Mouse (Mus musculus): ENCODE results near the gene Ube2u. TPM values are rescaled to one million over a fixed set of nuclear protein-coding genes. Genes with fewer than 3 reads are reported as not detected.

The Ube2u gene
- polyA plus RNA-seq (2014; fragmentation: Nextera tagmentation; extraction: Ambion mirVana), result 0.36 and 0.42 TPM in 2 replicates

DNA sequence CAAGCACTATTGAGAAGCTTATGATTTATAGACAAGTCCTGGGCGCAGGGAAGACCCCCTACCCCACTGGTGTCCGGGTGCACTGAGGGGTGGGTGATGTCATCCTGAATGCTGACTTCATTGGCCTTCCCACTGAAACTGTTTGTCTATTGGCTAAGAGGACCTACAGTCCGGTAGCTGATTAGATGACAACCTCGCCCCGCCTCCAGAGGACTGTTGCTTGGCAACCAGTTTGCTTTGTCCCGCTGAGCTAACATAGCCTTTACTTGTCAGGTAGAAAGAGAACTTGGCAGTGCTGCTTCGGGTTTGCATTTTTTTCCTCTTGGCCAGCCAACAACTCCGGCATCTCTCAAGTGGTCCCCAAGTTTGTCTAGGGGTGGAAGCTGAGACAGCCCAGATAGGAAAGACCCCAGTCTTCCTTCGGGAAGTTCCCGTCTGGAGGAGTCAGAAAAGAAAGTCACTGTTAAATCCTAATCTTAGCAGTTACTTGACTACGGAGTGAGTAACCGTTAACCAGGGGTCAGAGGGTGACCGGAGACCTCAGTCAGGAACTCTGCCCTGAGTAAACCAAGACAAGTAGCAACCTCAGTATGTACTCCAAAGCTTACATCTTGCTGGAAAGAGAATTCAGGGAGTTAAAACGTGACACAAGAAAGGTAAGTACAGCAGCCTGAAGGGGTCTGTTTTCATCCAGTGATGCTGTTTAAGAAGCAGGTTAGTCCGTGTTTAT lies at the start of gene Ube2u:
Gene Ube2u (plus strand): TSS at position 258 of the 730 bp plus-strand sequence.
- ATAC-seq (replicated peaks; ENCODE audit: insufficient number of reproducible peaks, low FRiP score, low TSS enrichment), result no peak; the same call in 1 of the 2 replicates
- Histone ChIP-seq H3K27ac (ENCODE audit: low read depth, low read length) (no peak within 1 kb of the TSS), H3K36me3 (ENCODE audit: control insufficient read depth, insufficient read depth, low read length) (no peaks in the 10 kb centered on the region), H3K4me3 (ENCODE audit: low read depth, low read length) (peak within 1 kb of the TSS; percentile 18; the same call in 1 of the 2 replicates), H3K9me3 (replicated peaks; ENCODE audit: control insufficient read depth, low read length) (no peaks in the 10 kb centered on the region), H3K27me3 (ENCODE audit: control insufficient read depth, insufficient read depth, low read length) (no peaks in the 10 kb centered on the region), H3K4me1 (ENCODE audit: control insufficient read depth, insufficient read depth, low read length) (no peaks in the 10 kb centered on the region), H3K9ac (ENCODE audit: low read depth, low read length) (no peak within 1 kb of the TSS), H3K4me2 (peak within 1 kb of the TSS; percentile 49)
- WGBS (ENCODE audit: insufficient replicate concordance), result 34% methylated on average over 15 of the region's 15 CpGs

DNA sequence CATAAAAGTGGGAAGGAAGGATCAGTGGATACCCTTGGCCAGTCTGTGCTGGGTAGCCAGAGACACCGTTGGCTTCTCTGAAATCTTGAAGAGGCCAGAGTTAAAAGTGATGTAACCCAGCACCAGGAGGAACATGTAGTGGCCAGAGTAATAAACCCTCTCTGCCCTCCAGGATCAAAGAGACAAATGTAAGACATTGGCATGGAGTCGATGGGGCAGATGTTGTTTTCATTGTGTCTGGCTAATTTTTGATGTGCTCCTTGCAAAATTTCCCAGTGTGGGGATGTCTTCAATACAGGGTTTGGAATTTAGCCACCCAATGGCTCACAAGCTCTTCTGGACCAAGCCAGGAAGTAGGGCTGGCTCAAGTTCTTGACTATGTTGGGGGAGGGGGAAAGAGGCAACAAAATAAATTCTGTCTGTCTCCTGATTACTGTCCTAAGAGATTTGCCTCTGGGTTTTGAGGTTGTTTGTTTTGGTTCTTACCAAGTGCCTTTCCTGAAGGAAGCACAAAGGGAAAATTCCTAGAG lies 49.2 kb upstream of the Ube2u start:
- Histone ChIP-seq H3K27me3 (ENCODE audit: control insufficient read depth, insufficient read depth, low read length) (no peaks in the 10 kb centered on the region), H3K4me1 (ENCODE audit: control insufficient read depth, insufficient read depth, low read length) (no peaks in the 10 kb centered on the region), H3K4me3 (ENCODE audit: low read depth, low read length) (no peak overlapping the region), H3K4me2 (no peak overlapping the region), H3K27ac (ENCODE audit: low read depth, low read length) (no peak overlapping the region), H3K9me3 (replicated peaks; ENCODE audit: control insufficient read depth, low read length) (no peaks in the 10 kb centered on the region), H3K9ac (ENCODE audit: low read depth, low read length) (no peak overlapping the region), H3K36me3 (ENCODE audit: control insufficient read depth, insufficient read depth, low read length) (no peaks in the 10 kb centered on the region)
- no peak for ATAC-seq (replicated peaks; ENCODE audit: insufficient number of reproducible peaks, low FRiP score, low TSS enrichment)
- 82% methylated on average over 2 of the region's 2 CpGs for WGBS (ENCODE audit: insufficient replicate concordance)

DNA sequence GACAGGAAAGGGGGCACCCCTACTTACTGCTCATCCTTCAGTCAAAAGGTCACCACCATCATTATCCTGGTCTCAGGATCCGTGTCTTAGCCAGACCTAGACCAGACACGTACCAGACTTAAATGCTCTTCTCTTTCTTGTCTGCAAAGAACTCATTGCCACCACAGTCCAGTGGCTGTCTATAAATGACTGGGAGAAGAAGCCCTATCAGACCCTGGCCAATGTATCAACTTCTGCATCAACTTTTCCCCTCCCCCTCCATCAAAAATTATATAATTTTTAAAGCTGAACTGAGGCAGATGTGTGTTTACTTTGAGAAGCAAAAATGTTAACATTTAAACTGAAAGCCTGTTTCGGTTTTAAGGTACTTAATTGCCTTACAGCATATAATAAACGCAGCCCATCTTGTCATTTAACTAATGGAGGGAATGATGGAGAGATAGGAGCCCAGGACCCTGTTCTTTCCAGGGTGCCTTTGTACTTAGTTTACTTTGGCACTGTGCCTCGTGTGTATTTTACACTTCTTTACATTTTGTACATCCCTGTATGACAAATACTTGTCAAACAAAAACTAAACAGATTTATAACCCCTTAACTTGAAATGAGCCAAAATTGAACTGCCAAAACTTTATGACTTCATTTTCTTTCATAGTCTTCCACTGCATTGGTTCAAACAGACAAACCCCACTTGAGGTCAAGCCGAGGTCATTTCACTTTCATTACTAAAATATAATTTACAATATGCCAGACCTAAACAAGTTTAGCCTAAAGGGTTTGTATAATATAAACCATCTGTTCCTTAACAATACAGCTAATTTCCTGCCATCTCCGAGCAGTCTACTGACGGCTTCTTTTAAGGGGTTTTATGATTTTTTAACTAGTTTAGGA lies 43.1 kb upstream of the Ube2u start:
- H3K9me3 ChIP-seq (replicated peaks; ENCODE audit: control insufficient read depth, low read length), result no peaks in the 10 kb centered on the region
- H3K4me2 ChIP-seq, result no peak overlapping the region
- no peak overlapping the region for H3K27ac ChIP-seq (ENCODE audit: low read depth, low read length)
- no peak overlapping the region for H3K4me3 ChIP-seq (ENCODE audit: low read depth, low read length)
- ATAC-seq (replicated peaks; ENCODE audit: insufficient number of reproducible peaks, low FRiP score, low TSS enrichment), result no peak
- no peak overlapping the region for H3K9ac ChIP-seq (ENCODE audit: low read depth, low read length)
- no peaks in the 10 kb centered on the region for H3K36me3 ChIP-seq (ENCODE audit: control insufficient read depth, insufficient read depth, low read length)
- H3K27me3 ChIP-seq (ENCODE audit: control insufficient read depth, insufficient read depth, low read length), result no peaks in the 10 kb centered on the region
- 64% methylated on average over 8 of the region's 8 CpGs for WGBS (ENCODE audit: insufficient replicate concordance)
- no peaks in the 10 kb centered on the region for H3K4me1 ChIP-seq (ENCODE audit: control insufficient read depth, insufficient read depth, low read length)

DNA sequence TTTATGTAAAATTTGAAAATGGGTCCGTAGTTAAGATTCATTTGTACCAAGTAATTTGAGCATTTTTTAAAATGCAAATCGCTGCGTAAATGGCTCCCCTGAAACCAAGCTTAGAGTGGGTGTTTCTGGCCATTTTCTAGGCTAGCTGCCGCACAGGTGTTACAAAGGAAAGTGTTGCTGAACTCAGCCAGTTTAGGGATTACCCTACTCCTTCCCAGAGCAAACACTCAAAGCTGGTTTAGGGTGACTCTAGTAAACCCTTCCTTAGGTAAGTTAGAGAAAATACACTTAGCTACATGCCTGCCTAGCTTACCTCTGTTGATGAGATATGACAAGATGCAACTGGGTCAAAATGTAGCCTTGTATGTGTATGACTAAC lies 42.5 kb upstream of the Ube2u start:
- Histone ChIP-seq H3K9ac (ENCODE audit: low read depth, low read length) (no peak overlapping the region), H3K4me1 (ENCODE audit: control insufficient read depth, insufficient read depth, low read length) (no peaks in the 10 kb centered on the region), H3K9me3 (replicated peaks; ENCODE audit: control insufficient read depth, low read length) (no peaks in the 10 kb centered on the region), H3K4me3 (ENCODE audit: low read depth, low read length) (no peak overlapping the region), H3K27me3 (ENCODE audit: control insufficient read depth, insufficient read depth, low read length) (no peaks in the 10 kb centered on the region), H3K27ac (ENCODE audit: low read depth, low read length) (no peak overlapping the region), H3K36me3 (ENCODE audit: control insufficient read depth, insufficient read depth, low read length) (no peaks in the 10 kb centered on the region), H3K4me2 (no peak overlapping the region)
- 70% methylated on average over 4 of the region's 4 CpGs for WGBS (ENCODE audit: insufficient replicate concordance)
- ATAC-seq (replicated peaks; ENCODE audit: insufficient number of reproducible peaks, low FRiP score, low TSS enrichment), result no peak

GRCm38 (mm10) chr4:100446897-100447296 lies 31.8 kb upstream of the Ube2u start:
- Histone ChIP-seq H3K4me1 (ENCODE audit: control insufficient read depth, insufficient read depth, low read length) (no peaks in the 10 kb centered on the region), H3K27me3 (ENCODE audit: control insufficient read depth, insufficient read depth, low read length) (no peaks in the 10 kb centered on the region), H3K9ac (ENCODE audit: low read depth, low read length) (no peak overlapping the region), H3K27ac (ENCODE audit: low read depth, low read length) (no peak overlapping the region), H3K4me3 (ENCODE audit: low read depth, low read length) (no peak overlapping the region), H3K4me2 (no peak overlapping the region), H3K9me3 (replicated peaks; ENCODE audit: control insufficient read depth, low read length) (no peaks in the 10 kb centered on the region), H3K36me3 (ENCODE audit: control insufficient read depth, insufficient read depth, low read length) (no peaks in the 10 kb centered on the region)
- 47% methylated on average over 3 of the region's 3 CpGs for WGBS (ENCODE audit: insufficient replicate concordance)
- no peak for ATAC-seq (replicated peaks; ENCODE audit: insufficient number of reproducible peaks, low FRiP score, low TSS enrichment)

GRCm38 (mm10) chr4:100462493-100463120 lies 16.0 kb upstream of the Ube2u start:
- Histone ChIP-seq H3K36me3 (ENCODE audit: control insufficient read depth, insufficient read depth, low read length) (no peaks in the 10 kb centered on the region), H3K27me3 (ENCODE audit: control insufficient read depth, insufficient read depth, low read length) (no peaks in the 10 kb centered on the region), H3K4me3 (ENCODE audit: low read depth, low read length) (no peak overlapping the region), H3K9me3 (replicated peaks; ENCODE audit: control insufficient read depth, low read length) (no peaks in the 10 kb centered on the region), H3K27ac (ENCODE audit: low read depth, low read length) (no peak overlapping the region), H3K4me2 (no peak overlapping the region), H3K4me1 (ENCODE audit: control insufficient read depth, insufficient read depth, low read length) (no peaks in the 10 kb centered on the region), H3K9ac (ENCODE audit: low read depth, low read length) (no peak overlapping the region)
- ATAC-seq (replicated peaks; ENCODE audit: insufficient number of reproducible peaks, low FRiP score, low TSS enrichment), result no peak
- WGBS (ENCODE audit: insufficient replicate concordance), result 58% methylated on average over 9 of the region's 9 CpGs

- no peaks in the 10 kb centered on the region for H3K27me3 ChIP-seq (ENCODE audit: control insufficient read depth, insufficient read depth, low read length)
- no peaks in the 10 kb centered on the region for H3K4me1 ChIP-seq (ENCODE audit: control insufficient read depth, insufficient read depth, low read length)
- no peak overlapping the region for H3K4me3 ChIP-seq (ENCODE audit: low read depth, low read length)
- ATAC-seq (replicated peaks; ENCODE audit: insufficient number of reproducible peaks, low FRiP score, low TSS enrichment), result no peak
- H3K9me3 ChIP-seq (replicated peaks; ENCODE audit: control insufficient read depth, low read length), result no peaks in the 10 kb centered on the region
- no peak overlapping the region for H3K27ac ChIP-seq (ENCODE audit: low read depth, low read length)
- no peaks in the 10 kb centered on the region for H3K36me3 ChIP-seq (ENCODE audit: control insufficient read depth, insufficient read depth, low read length)
- 78% methylated on average over 3 of the region's 3 CpGs for WGBS (ENCODE audit: insufficient replicate concordance)
- H3K4me2 ChIP-seq, result no peak overlapping the region
- H3K9ac ChIP-seq (ENCODE audit: low read depth, low read length), result no peak overlapping the region
Observed at GRCm38 (mm10) chr4:100488447-100488846, 9.8 kb downstream of the Ube2u start.

DNA sequence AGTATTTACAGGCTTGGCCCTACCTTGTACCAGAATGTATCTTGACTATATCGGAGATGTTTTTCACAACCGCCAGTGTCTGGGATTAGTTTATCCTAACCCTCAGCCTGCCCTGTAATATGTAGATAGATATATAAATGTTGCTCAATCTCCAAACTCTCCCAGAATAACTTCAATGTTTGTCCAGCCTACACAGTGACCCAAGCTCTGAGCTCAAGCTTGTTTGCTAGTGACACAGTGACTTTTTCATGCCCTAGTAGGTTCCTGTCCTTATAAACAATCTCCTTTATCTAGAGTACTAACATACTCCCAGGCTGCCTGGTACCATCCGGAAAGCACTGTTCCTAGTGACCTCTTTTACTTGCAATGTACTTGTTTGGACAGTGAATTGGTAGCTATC lies 16.5 kb downstream of the Ube2u start:
- Histone ChIP-seq H3K4me3 (ENCODE audit: low read depth, low read length) (no peak overlapping the region), H3K27ac (ENCODE audit: low read depth, low read length) (no peak overlapping the region), H3K4me1 (ENCODE audit: control insufficient read depth, insufficient read depth, low read length) (no peaks in the 10 kb centered on the region), H3K9me3 (replicated peaks; ENCODE audit: control insufficient read depth, low read length) (no peaks in the 10 kb centered on the region), H3K9ac (ENCODE audit: low read depth, low read length) (no peak overlapping the region), H3K36me3 (ENCODE audit: control insufficient read depth, insufficient read depth, low read length) (no peaks in the 10 kb centered on the region), H3K4me2 (no peak overlapping the region), H3K27me3 (ENCODE audit: control insufficient read depth, insufficient read depth, low read length) (no peaks in the 10 kb centered on the region)
- ATAC-seq (replicated peaks; ENCODE audit: insufficient number of reproducible peaks, low FRiP score, low TSS enrichment), result no peak
- WGBS (ENCODE audit: insufficient replicate concordance), result 80% methylated on average over 3 of the region's 3 CpGs

Measured in heart, embryonic 11.5 days (tissue).